Mouse (Mus musculus) inflammation-experienced regulatory T-cells, adult 6 months (primary cell): Measurements from ENCODE around the gene Atp11a. TPM values are rescaled to one million over a fixed set of nuclear protein-coding genes. Genes with fewer than 3 reads are reported as not detected.

Experiments
- ATAC-seq: one replicate; pipeline ENCODE4 v1.8.0; 2017
- polyA plus RNA-seq, 3 experiments: library from polyadenylated mRNA; unstranded; fragments of 100-300 nt; shearing (Covaris generic); gene quantifications; one replicate each; pipeline ENCODE4 v1.2.1; 2017

The Atp11a gene
- 1 to 10 TPM; 4.4 to 8.4 (median 5.9) TPM for polyA plus RNA-seq

DNA sequence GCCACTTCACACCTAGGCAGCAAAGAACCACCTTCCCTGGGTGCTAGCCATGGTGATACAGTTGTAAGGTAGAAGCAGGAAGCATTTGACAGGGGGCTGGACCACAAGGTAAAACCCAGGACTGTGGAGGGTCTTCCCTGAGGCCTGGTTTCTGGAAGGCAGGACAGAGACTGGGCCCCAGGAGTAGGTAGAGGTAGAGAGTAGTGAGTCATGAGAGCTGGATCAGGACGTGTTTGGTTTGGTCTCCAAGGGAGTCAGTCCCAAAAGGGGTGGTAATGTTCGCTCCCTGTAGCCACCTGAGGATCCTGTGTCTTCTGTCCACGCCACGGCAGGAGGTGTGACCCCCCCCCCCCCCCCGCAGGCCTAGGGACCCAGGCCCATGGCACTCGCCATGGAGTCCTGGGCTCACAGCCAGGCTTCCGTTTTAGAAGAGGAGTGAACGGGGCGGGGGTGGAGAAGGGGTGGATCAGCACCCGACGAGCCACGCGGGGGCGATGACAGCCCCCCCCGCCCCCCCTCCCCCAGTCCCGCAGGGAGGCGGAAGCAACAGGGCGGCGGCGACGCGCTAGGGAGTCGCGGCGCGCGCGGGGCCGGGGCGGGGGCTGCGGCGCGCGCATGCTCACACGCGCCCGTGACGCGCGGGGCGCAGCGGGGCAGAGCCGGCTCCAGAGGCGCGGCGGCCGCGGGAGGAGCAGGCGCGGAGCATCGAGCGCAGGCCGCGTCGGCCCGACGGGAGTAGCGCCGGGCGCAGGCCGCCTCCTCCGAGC, at the start of gene Atp11a:
Atp11a (plus strand) TSS at position 624 of the 767 bp plus-strand sequence.
- peak; percentile 71 for ATAC-seq

DNA sequence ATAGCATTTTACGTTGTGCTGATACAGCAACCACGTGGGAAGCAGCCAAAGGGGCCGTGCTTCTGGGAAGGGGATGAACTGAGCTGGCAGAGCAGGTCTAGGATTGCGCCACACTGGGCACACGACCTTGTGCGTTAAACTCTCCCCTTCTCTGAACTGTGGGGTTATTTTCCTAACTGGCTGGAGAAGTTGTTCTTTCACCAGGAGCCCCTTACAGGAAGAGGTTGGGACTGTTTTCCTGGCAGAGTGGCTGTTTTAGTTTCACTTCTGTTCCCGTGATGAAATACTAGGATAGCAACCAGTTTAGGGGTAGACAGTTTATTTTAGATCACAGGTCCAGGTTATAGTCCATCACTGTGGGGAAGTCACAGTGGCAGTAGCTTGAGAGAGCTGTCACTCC, 45.2 kb upstream of the Atp11a start:
- ATAC-seq: no peak

DNA sequence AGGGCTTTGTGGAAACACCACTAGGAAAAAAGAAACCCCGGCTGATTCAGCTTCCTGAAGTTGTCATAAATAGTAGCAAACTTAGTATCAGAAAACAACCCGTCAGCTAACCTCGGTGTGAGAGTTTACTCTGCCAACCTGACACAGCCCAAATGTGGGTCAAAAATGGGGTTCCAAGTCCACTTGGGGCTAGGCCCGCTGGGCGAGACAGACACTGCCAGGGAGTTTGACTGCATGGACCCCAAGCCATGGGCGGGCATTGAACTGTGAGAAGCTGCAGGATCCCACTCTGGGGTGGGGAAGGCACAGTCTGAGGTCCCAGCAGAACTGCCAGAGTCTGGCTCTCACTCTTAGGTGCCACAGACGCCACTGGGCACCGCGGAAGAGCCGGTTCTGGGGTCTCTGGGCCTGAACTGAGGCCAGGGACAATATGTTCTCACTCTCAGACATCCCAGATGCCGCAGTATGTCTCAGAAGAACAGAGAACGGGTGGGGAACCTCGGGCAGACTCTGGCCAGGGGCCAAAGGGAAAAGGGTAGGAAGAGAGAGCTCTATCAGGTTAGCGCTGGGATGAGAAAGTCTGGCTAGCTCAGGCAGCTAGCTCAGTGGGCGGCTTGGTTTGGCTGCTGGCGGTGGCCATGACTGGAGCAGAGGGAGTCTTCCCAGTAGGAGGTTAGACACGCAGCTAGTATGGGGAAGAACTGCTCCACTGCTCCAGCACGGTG, 40.8 kb upstream of the Atp11a start:
- no peak for ATAC-seq

DNA sequence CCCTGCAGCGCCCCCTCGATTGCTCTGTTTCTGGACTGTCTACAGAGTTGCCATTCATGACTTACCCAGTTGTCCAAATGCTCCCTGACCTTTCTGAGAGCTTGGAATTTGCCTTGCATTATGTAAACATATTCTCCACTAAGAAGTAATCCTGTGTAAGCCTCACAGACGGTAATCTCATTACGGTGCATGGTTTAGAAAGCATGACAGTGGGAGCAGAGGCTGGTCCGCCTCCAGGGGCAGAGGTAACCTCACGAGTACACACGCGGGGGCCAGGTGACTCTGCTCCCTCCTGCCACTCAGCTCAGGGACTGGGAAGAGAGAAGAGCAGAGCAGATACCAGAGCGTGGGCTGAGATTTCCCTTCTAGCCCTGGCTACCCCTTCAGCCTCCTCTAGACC, 37.7 kb upstream of the Atp11a start:
- no peak for ATAC-seq

DNA sequence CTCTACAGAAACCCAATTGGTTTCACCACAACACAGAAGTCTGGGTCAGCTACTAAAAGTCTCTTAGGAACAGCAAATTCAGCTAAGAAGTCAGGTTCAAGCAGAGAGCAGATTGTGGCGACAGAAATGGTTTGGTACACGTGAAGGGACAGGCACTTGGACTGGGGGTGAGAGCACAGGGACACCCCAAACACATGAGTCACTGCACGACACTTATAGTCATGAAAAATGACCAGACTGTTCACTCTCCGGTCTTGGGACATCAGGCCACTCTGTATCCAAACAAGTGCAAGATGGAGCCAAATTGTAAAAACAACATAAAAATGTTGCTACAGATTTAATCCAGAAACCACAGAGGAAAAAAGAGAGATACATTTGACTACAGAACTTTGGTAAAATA, 28.2 kb upstream of the Atp11a start:
- no peak for ATAC-seq

DNA sequence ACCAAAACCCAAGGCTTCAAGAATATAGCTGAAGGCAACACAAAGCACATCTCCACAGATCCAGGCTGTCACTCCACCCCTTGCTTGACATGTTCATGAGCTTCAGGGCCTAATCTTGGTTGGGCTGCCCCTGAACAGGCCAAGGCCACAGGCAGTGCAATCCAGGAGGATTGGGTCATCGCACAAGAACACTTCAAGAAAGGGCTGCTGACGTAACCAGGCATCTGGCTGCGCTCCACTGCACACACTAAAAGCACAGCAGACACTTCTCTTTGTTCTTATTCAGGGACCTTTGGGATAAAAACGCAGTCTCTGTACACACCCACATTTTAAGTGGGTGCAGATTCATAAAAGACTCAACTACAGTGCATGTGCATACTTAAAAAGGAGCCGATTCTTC, 26.0 kb upstream of the Atp11a start:
- no peak for ATAC-seq

DNA sequence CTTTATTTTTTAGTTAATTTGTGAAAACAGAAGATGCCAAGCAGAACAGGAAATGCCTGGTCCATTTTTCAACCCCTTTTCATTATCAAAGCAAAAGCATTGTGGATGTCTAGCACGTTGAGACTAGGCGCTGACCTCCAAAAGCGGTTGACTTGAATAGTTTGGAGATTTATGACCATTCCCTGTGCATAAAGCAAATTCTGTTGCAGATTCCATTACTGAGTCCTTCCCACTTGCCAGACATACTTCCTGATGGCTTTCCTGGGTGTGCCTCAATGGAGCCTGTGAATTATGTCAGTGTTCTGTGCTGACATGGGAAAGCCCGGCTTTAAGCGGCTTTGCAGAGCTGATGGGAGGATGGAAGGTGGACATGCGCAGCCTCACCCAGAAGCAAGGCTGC, 24.4 kb upstream of the Atp11a start:
- no peak for ATAC-seq

DNA sequence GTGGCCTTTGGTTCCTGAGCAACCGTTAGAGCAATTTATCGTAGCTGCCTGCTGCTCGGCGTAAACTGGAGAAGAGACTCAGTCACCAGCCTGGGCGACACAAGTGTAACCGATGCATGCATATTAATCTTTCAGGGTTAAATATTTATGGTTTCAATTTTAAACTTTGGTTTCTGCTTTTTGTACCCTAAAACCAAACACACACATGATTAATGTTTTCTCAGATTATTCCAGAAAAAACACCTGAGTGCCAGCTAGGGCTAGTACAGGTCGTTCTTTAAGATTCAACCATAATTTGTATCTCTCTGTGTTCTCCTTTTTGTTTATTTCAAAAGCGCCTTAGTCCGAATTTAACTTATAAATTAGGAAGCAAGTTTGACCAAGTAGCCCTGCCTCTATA, 17.7 kb upstream of the Atp11a start:
- no peak for ATAC-seq

DNA sequence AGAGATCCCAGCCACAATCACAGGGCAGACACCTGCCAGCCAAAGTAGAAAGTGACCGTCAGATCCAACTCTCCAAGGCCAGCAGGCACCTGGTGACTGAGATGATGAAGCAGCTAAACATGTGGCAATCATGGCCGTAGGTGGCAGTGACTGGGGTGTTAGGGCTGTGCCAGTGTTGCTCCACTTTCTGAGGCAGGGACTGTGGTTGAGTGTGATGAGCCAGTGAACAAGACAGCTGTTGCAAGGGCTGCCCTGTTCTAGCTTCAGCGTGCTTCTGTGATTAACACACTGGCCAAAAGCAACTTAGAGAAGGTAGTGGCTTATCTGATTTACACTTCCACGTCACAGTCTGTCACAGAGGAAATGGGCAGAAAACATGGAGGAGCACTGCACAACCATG, 13.4 kb upstream of the Atp11a start:
- no peak for ATAC-seq

DNA sequence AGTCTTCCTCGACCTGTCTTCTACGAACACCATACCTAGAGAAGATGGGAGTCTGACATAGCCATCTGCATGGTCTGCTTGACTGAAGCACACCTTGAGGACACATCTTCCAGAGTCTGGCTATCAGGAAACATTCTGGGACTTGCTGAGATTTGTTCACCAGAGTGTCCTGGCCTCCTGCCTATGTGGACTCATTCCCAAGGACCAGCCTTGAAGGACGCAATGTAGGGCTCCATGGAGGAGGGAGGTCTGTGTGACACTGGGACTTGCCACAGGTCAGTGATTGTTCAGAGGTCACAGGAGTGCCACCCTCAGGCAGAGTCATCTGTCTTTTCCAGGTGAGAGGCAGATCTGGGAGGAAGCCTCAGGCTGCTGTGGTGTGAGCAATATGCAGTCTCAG, 8.6 kb upstream of the Atp11a start:
- no peak for ATAC-seq

DNA sequence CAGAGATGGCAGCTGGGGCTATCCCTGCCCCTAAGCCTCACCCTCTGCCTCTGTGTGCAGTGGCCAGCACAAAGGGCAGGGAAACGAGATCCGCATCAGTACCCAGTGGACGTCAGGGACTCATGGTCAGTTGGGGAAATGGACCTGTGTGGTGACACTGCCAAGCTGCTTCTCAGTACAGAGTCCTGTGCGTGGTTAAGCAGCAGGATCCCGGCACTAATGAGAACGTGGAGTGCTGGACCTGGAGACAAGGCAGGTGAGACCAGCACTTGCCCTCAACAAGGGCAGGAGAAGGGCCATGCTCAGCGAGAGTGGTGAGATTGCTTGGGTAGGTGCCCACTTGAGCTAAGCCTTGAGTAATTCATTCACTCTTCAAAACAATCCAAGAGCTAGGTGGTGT, 7.7 kb upstream of the Atp11a start:
- ATAC-seq: no peak

DNA sequence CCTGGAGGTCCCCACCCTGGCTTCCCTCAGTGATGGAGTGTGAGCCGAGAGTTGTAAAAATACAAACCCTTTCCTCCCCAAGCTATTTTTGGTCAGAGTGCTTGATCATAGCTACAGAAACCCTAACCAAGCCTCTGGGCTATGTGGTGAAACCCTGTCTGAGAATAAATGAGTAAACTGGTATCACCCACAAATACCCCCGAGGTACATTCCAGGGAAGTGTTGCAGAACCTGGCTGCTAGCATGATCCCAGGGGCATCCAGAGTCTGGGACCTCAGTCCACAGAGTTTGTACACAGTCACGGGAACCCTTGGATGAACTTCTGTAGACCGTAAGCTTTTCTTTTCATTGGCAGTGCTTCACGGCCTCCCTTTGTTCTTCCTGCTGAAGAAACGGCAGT, 3.8 kb upstream of the Atp11a start:
- no peak for ATAC-seq

DNA sequence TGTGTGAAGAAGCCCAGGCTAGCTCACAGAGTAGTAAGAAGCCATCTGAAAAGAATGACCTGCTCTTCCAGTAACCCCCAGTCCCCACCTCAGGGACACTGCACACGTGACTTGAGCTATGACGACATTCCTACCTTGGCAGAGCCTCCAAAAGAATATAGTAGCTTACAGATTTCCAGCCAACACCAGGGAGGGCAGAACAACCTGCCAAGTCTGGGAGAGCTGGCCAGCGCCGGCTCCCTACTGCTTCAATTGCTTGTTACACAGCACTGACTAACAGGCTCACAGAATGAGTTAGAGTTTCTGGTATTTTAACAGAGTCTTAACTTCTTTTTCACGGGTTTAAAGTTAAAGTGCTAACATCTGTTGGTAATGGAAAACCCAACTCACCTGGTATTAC, 2.7 kb upstream of the Atp11a start:
- ATAC-seq: no peak

DNA sequence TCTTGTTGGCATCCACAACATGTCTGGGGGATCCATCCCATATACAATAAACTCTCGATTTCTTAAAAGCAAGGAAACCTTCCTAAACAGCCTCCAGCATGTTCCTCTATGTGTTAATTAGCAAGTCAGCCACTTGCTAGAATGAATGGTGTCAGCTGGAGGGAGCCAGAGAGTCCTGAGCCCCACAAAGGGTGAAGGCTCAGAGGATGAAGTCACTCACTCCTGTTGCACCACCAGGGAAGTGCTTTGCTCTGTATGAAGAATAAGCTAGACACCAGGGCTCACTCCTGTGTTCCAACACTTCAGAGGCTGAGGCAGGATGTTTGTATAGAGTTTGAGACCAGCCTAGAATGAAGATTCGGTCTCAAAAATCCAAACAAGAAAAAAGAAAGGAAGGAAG, 1.5 kb upstream of the Atp11a start:
- ATAC-seq: no peak

DNA sequence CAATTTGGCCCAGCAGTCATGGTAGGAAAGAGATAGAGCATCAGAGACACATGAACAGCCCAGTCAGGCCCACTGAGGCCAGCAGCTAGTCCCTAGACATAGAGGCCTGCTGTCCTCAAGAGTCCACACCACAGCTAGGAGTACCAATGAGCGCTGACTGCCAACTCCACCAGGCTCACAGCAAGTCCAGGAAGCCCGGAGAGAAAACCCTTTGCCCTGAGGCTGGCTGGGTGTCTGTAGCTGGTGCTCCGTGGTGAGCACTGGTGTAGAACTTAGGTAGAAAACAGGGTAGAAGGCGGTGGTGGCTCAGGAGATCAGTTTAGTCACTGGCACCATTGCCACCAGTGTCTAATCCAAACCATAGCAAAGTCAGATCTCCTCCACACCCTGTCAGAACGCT, 988 bp upstream of the Atp11a start:
- ATAC-seq: no peak

DNA sequence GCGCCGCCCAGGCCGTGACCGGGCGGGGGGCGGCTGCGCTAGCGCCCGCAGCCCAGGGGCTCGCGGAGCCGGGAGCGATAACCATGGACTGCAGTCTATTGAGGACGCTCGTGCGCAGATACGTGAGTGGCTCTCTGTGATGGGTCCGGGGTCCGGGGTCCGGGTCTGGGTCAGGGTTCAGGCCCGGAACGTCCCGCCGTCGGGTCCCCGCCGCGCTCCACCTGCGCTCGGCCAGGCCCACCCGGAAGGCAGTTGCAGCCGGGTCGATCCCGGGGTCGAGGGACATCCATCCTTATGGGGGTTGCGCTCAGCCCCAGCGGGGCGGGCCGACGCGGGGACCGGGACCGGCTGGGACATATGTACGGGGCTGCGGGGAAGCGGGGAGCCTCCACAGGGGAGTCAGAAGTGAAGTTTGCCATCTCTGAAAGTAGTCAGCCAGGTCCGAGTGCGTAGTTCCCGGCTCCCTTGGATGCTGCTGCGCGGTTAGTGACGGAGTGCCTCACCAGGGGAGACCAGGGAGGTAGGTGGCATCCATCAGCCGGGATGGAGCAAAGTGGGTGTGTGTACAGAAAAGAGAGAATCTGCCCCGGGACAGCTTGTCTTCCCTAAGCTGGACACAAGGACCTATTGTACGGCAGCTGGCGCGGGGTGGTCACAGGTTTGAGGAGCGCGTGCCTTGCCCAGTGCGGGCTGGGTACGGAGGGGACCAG, 572 bp downstream of the Atp11a start:
- ATAC-seq: peak; percentile 17

DNA sequence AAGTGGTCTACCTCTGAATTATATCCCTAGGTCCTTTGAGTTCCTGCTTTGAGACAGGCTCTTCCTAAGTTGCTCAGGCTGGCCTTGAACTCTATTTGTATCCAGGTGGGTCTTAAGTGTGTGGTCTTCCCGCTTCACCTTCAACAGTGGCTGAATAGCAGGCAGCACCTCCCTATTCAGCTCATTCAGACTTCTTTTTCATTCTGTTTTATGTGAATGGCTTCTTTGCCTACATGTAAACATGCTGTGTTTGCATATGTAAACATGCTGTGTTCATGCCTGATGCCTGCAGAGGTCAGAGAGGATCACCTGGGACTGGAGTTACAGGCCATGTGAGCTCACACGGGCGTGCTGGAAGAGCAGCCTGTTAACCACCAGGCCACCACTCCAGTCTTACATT, 3.1 kb downstream of the Atp11a start:
- ATAC-seq: no peak

DNA sequence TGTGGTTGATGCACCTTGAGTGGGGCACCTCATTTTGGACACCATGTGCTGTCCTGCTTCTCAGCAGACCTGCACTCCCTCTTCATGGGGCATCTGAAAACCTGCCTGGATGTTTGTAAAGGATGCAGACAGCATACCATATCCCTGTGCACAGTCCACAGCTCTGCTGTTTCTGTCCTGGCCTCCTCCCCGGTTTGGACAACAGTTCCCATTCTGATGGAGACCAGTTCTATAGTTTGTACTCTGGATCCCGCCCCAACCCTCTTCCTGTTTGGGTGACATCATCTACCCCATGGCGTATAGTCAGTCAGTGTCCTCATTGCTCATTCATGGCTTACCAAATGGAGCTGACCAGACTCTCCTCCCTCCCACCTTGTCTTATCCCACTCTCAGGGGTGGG, 5.1 kb downstream of the Atp11a start:
- ATAC-seq: no peak

DNA sequence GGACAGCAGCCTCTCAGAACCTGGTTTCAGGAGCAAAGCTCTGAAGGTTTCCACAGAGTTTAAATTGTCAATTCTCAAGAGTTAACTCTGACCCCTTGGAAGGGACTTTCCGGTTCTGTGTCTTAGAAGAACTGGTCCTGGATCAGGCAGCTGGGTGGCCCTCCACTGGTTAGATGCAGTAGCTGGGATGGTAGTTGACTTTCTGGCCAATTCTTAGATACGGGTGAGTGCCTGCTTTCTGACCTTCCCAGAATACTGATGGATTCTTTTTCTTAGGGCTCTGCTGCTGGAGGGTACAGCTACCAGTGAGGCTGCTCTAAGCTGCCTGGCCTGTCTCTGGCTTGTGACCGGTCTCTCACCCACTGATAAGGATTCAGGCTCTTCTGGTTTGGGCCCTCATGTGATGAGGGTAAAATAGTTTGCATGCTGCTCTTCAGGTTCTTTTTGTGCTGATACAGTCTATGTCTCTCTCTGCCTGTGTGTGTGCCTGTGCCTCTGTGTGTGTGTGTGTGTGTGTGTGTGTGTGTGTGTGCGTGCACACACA, 6.8 kb downstream of the Atp11a start:
- no peak for ATAC-seq

DNA sequence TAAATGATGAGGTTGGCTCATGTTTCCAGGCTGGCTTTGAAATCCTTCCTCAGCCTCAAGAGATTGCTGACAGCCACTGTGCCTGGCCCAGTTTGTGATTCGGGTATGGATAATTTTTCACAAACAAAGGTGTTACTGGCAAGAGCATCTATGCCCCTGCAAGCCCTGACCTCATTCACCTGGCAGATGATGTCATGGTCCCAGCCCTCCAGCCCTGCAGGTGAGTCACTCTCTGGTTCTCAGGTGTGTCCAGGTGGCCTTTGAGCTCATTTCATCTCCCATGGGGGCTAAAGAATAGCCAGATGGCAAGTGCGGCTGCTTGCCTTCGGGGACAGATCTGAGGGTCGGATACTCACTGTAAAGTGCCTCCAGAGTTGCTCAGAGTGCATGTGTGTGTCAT, 8.2 kb downstream of the Atp11a start:
- ATAC-seq: no peak

DNA sequence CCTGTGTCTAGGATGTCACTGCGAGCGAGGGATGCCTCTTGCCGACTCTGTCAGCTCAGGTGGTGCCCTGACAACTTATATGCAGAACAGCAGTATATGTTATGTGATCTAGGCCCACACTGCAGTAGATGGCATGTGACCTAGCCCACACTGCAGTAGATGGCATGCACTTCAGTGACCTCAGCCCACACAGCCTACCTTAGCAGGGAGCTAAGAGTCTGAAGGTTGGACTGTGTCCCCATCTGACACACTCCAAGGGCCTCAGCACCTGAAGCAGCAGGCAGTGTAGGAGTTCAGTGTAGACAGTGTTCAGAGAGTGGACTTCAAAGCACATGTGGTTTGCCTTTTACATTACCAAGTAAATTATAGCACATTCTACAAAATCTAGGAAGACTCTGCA, 10.4 kb downstream of the Atp11a start:
- ATAC-seq: no peak

DNA sequence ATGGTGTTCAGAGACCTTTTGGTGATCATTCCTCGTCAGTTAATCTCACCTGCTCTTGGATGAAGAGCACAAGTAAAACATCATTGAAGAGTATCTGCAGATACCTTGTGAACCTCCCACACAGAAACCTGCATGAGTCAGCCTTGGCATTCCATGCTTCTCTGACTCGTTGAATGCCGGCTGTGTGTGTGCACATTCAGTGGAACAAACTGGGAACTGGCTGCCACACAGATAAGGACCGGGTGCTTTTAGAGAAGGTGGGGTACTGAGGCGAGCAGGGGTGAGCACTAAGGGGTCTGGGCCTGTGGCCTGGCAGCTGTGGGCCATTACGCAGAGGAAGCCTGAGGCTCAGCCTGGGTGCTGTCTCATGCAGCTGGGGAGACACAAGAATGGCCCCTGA, 11.9 kb downstream of the Atp11a start:
- ATAC-seq: no peak

DNA sequence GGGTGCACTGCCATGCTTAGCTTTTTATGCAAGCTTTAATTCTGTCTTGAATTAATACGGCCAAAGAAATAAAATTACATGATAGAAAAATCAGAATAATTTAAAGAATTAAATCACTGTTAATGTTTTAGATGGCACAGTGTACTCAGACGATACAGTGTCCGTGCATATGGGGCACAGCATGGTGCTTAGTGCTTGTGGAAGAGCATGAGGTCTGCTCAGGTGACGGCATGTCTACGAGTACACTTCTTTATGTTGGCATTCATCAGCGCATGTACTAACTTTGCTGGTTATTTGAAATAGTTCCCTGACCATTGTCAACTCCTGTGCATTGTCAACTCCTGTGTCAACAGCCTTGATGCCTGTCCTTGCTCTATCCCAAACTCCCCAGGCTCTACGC, 12.5 kb downstream of the Atp11a start:
- no peak for ATAC-seq

DNA sequence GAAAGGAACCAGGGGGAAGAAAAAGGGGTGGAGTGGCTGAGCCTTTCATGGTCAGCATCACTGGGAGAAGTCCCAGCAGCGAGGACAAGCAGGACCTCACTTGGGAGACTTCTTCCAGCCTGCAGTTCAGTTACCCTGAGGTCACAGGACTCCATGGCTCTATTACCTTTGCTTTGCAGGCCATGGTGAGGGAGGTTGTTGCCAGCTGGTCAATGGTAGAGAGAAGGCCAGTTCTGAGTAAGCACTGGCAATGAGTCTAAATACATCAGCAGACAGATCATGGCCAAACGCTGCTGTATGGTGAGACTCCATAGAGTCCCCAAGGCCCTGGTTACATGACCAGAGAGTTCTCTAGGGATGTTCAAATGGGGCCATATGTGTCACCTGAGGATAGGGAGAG, 15.5 kb downstream of the Atp11a start:
- ATAC-seq: no peak
